In genomic region chr3:84665255-84666073, GRCm38 (mm10) we compare ENCODE assay signal across 8 mouse cellular contexts. TPM values are rescaled to one million over a fixed set of nuclear protein-coding genes. Genes with fewer than 3 reads are reported as not detected.
DNase-seq lines count a peak whose midpoint lies in the region; ATAC-seq and TF ChIP-seq lines count a peak whose summit lies in the region.

No protein-coding gene starts in this region.

- WGBS in forebrain, embryonic 13.5 days = under 1% methylated on average over 21 of the region's 21 CpGs
- WGBS in liver, embryonic 13.5 days (ENCODE audit: insufficient replicate concordance) = 11% methylated on average over 21 of the region's 21 CpGs
- WGBS in stomach, embryonic 15.5 days = 9% methylated on average over 21 of the region's 21 CpGs

- peak overlapping the region; percentile 57 for H3K4me2 ChIP-seq in forebrain, embryonic 13.5 days
- H3K4me2 ChIP-seq in liver, embryonic 13.5 days = peak overlapping the region; percentile 42
- H3K4me2 ChIP-seq in stomach, embryonic 15.5 days = peak overlapping the region; percentile 55

- no peak overlapping the region for H3K27ac ChIP-seq in forebrain, embryonic 13.5 days
- no peak overlapping the region for H3K27ac ChIP-seq in liver, embryonic 13.5 days
- H3K27ac ChIP-seq in stomach, embryonic 15.5 days = 0 out of 2 replicates have a peak overlapping the region, but pooled peaks have one; percentile 5

- H3K9me3 ChIP-seq in E14TG2a.4 (ENCODE audit: low read length) = no peaks in the 10 kb centered on the region
- no peaks in the 10 kb centered on the region for H3K9me3 ChIP-seq in forebrain, embryonic 13.5 days (replicated peaks)
- H3K9me3 ChIP-seq in liver, embryonic 13.5 days (replicated peaks) = no peaks in the 10 kb centered on the region
- no peaks in the 10 kb centered on the region for H3K9me3 ChIP-seq in stomach, embryonic 15.5 days

- H3K9ac ChIP-seq in forebrain, embryonic 13.5 days = peak overlapping the region; percentile 48
- no peak overlapping the region for H3K9ac ChIP-seq in liver, embryonic 13.5 days
- no peak overlapping the region for H3K9ac ChIP-seq in stomach, embryonic 15.5 days

- ATAC-seq in frontal cortex, adult (ENCODE audit: low TSS enrichment) = peak; percentile 65
- ATAC-seq in forebrain, embryonic 13.5 days = peak; percentile 50; the same call in 1 of the 2 replicates
- ATAC-seq in liver, embryonic 13.5 days (ENCODE audit: low read depth) = peak; percentile 20; the same call in 1 of the 2 replicates
- ATAC-seq in stomach, embryonic 15.5 days (ENCODE audit: insufficient read depth, low FRiP score, low read depth) = peak; percentile 37; the same call in 1 of the 2 replicates

- no peak for TF ChIP-seq CTCF in E14TG2a.4 (conservative IDR thresholded peaks at IDR 0.05; ENCODE audit: low read length)

- no peak for DNase-seq in frontal cortex, postnatal 10 days (ENCODE audit: low spot score in 2 of 2)
- no peak for DNase-seq in liver, embryonic 13.5 days
- DNase-seq in ovary, postnatal 10 days (ENCODE audit: low spot score) = no peak
- DNase-seq in spleen, postnatal 14 days (ENCODE audit: low spot score in 2 of 2) = no peak

- peak overlapping the region; percentile 57 for H3K4me3 ChIP-seq in E14TG2a.4 (replicated peaks; ENCODE audit: low read length)
- H3K4me3 ChIP-seq in forebrain, embryonic 13.5 days = peak overlapping the region; percentile 24
- H3K4me3 ChIP-seq in liver, embryonic 13.5 days (replicated peaks) = peak overlapping the region; percentile 31
- H3K4me3 ChIP-seq in stomach, embryonic 15.5 days (replicated peaks) = peak overlapping the region; percentile 34

- peaks cover 12% of the 10 kb centered on the region for H3K36me3 ChIP-seq in E14TG2a.4 (ENCODE audit: insufficient read depth, low read length)
- no peaks in the 10 kb centered on the region for H3K36me3 ChIP-seq in forebrain, embryonic 13.5 days (ENCODE audit: poor library complexity, severe bottlenecking)
- no peaks in the 10 kb centered on the region for H3K36me3 ChIP-seq in liver, embryonic 13.5 days
- H3K36me3 ChIP-seq in stomach, embryonic 15.5 days = no peaks in the 10 kb centered on the region

- peaks cover 12% of the 10 kb centered on the region for H3K27me3 ChIP-seq in E14TG2a.4 (ENCODE audit: insufficient read depth, low read length)
- H3K27me3 ChIP-seq in forebrain, embryonic 13.5 days = peaks cover 40% of the 10 kb centered on the region
- peaks cover 44% of the 10 kb centered on the region for H3K27me3 ChIP-seq in liver, embryonic 13.5 days
- H3K27me3 ChIP-seq in stomach, embryonic 15.5 days (replicated peaks) = no peaks in the 10 kb centered on the region

- peaks cover 59% of the 10 kb centered on the region for H3K4me1 ChIP-seq in E14TG2a.4 (replicated peaks; ENCODE audit: low read depth, low read length)
- H3K4me1 ChIP-seq in forebrain, embryonic 13.5 days = peaks cover 12% of the 10 kb centered on the region
- peaks cover 10% of the 10 kb centered on the region; the same call in 1 of the 2 replicates for H3K4me1 ChIP-seq in liver, embryonic 13.5 days (replicated peaks)
- peaks cover 10% of the 10 kb centered on the region for H3K4me1 ChIP-seq in stomach, embryonic 15.5 days

RNA-seq across cellular contexts. Expression of gene Tmem154, which starts 0.5 kb away (rescaled TPM):
- polyA plus RNA-seq in forebrain, embryonic 13.5 days (2015; fragmentation: Nextera tagmentation; extraction: Ambion mirVana) = 0.31 TPM in 2 replicates
- polyA plus RNA-seq in liver, embryonic 13.5 days (2015; fragmentation: Nextera tagmentation; extraction: Ambion mirVana) = 0.59 and 0.94 TPM in 2 replicates
- 4.5 and 7.6 TPM in 2 replicates for polyA plus RNA-seq in stomach, embryonic 15.5 days (2015; fragmentation: Nextera tagmentation; extraction: Ambion mirVana)
